Mouse (Mus musculus) naive thymus-derived CD4-positive, alpha-beta T cell, adult 2 months (primary cell): ENCODE measurements around the gene Gstm6.

Experiments
- DNase-seq: peaks from one replicate; pipeline ENCODE4 v3.0.0-alpha.2; 2011; ENCODE audit warnings: low read depth

Gstm6 gene

GRCm38 (mm10) chr3:107940524-107940923, 3.0 kb downstream of the Gstm6 start:
- no peak for DNase-seq

GRCm38 (mm10) chr3:107939830-107940229, 3.7 kb downstream of the Gstm6 start:
- DNase-seq = no peak

DNA sequence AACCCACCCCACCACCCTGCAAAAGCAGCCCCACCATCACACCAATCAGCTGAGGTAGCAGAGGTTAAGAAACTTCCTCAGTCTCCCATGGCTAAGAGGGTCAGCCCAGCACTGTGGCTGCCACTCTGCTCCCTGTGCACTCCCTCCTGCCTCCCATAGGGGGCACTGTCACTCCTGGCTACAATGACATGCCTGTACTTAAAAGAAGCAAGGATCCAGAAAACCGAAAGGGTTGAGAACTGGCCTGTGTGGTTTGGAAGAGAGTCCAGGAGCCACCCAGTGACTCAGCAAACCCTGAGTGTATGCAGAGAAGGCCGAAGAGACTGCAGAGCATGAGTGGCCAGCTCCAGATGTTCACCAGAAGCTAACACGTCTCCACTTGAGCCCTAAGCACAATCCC, 4.1 kb downstream of the Gstm6 start:
- DNase-seq = peak; percentile 43

- no peak for DNase-seq
These were observed 7.7 kb downstream of the Gstm6 start for GRCm38 (mm10) chr3:107935888-107936287.

- DNase-seq = no peak
These were observed 8.3 kb downstream of the Gstm6 start for GRCm38 (mm10) chr3:107935268-107935667.

GRCm38 (mm10) chr3:107932128-107932527, 11.4 kb downstream of the Gstm6 start:
- no peak for DNase-seq

GRCm38 (mm10) chr3:107931670-107932069, 11.9 kb downstream of the Gstm6 start, which contains the start of gene Gstm7:
TSS of gene Gstm7 (minus strand) at chr3:107931817.
- DNase-seq = peak; percentile 62

GRCm38 (mm10) chr3:107931134-107931533, 12.4 kb downstream of the Gstm6 start:
- DNase-seq = no peak

GRCm38 (mm10) chr3:107929731-107930130, 13.8 kb downstream of the Gstm6 start:
- no peak for DNase-seq

- no peak for DNase-seq
These were observed 14.3 kb downstream of the Gstm6 start for GRCm38 (mm10) chr3:107929243-107929642.

DNA sequence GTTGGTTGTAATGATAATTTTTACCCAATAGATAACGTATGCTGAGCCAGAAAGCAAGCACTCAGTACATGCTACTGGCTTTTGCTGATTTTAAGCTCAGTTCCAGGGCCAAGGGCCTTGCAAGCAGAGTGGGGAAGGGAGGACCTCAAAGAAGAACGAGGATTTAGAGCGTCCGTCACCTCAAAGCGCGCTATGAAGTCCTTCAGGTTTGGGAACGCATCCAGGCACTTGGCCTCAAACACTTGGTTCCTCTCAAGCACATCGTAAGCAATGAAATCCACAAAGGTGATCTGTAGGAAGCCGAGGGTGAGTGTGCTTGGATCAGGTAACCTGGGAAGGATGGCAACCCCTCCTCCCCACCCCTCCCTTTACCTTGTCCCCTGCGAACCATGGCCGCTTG, 14.9 kb downstream of the Gstm6 start:
- no peak for DNase-seq

- no peak for DNase-seq
These were observed 15.7 kb downstream of the Gstm6 start for GRCm38 (mm10) chr3:107927841-107928240.

DNA sequence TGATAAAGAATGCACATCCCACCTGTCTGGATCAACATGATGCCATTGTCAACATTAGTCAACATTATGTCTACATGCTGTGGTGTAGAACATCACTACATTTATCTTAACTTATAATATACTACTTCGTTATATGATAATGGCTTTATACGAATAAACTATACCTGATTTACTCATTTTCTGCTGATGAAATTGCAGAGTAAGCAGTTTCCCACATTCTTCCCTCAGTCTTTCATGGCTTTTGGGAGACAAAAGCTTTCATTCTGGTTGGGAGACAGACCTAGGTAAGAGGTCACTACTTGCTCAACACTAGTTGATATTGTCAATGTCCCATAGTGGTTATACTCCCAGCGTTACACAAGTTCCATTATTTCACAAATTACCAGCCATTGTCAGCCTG, 18.2 kb downstream of the Gstm6 start:
- DNase-seq = no peak

DNA sequence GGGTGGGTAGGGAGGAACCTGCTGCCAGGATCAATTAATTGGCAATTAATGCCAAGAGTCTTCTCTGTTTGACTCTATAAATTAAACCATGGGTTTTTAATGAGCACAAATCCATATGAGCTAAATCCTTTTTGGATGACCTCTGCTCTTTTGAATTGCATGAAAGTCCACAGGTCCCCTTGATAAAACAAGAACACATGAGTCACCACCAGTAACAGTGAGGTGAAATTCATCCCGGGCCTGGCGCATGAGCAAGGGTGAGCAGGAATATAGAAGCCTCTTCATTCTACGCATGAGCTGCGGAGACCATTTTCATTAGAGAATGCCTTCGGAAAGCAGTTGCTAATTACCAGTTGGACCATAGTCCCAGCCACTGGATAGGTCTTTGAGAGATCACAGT, 23.2 kb downstream of the Gstm6 start:
- no peak for DNase-seq

- DNase-seq = peak; percentile 63
These were observed 25.7 kb downstream of the Gstm6 start for GRCm38 (mm10) chr3:107917783-107918408.

DNA sequence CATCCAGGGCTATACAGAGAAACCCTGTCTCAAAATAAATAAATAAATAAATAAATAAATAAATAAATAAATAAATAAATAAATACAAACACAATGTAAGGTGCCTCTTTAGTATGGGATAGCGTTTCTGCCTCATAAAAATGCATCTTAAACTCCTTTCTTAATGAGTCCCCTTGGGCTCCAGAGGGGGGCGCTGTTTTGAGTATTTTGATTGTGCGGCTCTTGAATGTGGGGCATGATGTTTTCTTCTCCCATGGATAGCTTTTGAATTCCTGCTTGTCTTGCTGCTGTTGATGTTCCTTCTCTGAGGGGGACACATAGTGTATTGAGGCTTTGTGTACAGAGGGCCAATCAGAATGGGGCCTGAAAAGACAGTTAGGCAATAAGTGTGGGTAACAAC, 26.5 kb downstream of the Gstm6 start:
- DNase-seq = peak; percentile 19

DNA sequence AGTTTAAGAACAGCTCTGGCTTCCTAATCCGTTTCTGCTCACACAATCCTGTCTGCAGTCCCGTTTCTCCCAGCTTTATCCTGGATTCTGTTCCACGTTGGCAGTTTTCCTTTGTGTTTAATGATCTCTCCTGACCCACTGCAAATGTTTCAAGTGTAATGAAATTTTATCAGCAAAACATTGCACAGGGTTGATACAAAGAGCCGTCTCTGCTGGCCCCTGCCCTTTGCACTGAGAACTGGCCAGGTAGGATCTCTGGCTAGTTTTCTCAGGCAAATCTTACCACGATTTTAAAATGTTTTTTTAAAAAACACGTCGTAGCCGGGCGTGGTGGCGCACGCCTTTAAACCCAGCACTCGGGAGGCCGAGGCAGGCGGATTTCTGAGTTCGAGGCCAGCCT, 26.9 kb downstream of the Gstm6 start:
- DNase-seq = no peak

GRCm38 (mm10) chr3:107905942-107906341, 37.6 kb downstream of the Gstm6 start:
- no peak for DNase-seq

GRCm38 (mm10) chr3:107900955-107901673, 42.4 kb downstream of the Gstm6 start:
- DNase-seq = no peak

- no peak for DNase-seq
These were observed 44.9 kb downstream of the Gstm6 start for GRCm38 (mm10) chr3:107898691-107899090.

GRCm38 (mm10) chr3:107895720-107896569, 47.6 kb downstream of the Gstm6 start, which contains the start of gene Gstm5:
TSS of gene Gstm5 (plus strand) at chr3:107895821.
- no peak for DNase-seq

DNA sequence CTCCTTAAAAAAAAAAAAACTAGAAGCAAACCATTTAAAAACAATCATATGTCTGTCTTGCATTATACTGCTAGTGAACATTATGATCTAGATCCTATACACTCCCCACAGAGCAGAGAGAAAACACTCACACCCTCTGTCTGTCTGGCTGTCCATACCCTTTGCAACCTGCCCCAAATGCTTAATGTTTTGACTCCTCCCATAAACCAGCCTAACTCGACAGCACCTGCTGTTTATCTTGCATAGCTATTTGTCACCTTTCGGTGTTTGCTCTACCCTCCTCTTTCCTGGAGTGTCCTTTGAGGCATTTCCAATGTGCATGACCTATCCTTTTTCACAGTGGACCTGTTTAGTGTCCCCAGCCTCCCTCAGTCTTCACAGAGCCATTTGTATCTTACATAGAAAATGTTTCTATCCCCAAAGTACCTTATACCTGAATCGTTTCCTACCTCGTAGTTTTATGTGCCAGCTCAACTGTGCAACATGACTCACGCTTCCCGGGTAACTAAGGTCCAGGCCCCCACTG, 48.3 kb downstream of the Gstm6 start:
- no peak for DNase-seq
